Mouse (Mus musculus) spleen, postnatal 14 days (tissue): Measurements from ENCODE around the gene Arhgef40.
"Not testable (repeated sequence)": the region's sequence is repeated elsewhere in the genome, so short reads cannot be mapped to it uniquely, and the experiment has no call there.

Experiments used
- DNase-seq, 2 experiments: peaks; one replicate each; pipeline ENCODE4 v3.0.0; 2021 to 2022; ENCODE audit warnings: low spot score in 2 of 2

Arhgef40 gene

GRCm38 (mm10) chr14:52019051-52019589 lies 34.6 kb downstream of the Arhgef40 start:
- no peak for DNase-seq

GRCm38 (mm10) chr14:52019590-52020340 lies 35.2 kb downstream of the Arhgef40 start:
- peak; percentile 90 to 94 for DNase-seq

- DNase-seq, result peak; percentile 49 to 67
Observed at GRCm38 (mm10) chr14:52020486-52021137, 36.1 kb downstream of the Arhgef40 start, which contains the start of gene Zfp219. Gene Zfp219, minus strand, starts transcription at chr14:52020733.

DNA sequence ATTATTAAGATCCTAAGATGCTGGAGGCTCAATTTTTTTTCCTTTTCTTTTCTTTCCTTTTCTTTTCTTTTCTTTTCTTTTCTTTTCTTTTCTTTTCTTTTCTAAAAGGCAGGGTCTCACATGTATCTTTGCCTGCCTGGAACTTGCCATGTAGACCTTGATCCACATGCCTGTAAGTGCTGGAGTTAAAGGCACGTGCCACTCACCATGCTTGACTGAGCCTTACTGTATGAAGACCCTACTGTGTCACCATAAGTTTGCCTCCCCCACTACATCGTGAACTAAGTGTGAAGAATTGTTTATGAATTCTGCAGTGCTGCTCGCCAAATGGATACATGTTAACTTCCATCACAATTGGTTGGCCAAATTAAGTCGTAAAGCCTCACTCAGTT lies 36.6 kb downstream of the Arhgef40 start:
- no peak for DNase-seq

GRCm38 (mm10) chr14:52021568-52022212 lies 37.2 kb downstream of the Arhgef40 start:
- DNase-seq, result no peak

- DNase-seq, result no peak
Observed at GRCm38 (mm10) chr14:52022244-52022708, 37.8 kb downstream of the Arhgef40 start.

GRCm38 (mm10) chr14:52022709-52023459 lies 38.4 kb downstream of the Arhgef40 start:
- DNase-seq, result peak; percentile 73 to 83

DNA sequence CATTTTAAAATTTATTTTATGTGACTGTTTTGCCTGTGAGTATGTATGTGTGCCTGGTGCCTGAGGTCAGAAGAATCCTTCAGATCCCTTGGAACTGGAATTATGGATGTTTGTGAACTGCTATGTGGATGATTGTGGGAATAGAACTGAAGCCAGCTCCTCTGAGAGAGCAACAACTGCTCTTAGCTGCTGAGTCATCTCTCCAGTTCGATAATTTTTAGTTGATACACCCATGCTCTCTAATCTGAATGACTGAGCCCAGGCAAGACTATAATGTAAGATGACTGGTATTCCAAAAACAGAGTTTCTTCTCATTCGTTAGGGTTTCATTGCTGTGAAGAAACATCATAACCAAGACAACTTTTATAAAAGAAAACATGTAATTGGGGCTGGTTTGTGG lies 39.6 kb downstream of the Arhgef40 start:
- DNase-seq, result no peak

DNA sequence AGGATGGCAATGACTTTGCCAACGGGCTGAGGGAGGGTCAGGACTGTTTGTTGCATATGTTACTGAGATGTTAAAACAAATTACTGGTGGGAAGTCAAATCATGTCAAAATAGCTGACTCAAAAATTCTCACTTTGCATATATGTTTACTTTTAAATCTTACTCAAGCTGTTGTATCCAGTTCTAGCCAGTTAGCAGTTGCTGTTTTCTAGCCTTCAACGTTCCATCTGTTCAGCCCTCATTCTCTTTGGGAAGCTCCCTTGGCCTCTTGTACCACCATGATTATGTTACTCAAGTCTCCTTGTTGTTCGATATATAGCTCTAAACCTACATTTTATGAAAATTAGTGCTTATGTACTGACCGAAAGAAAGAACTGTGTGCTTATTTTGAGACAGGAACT lies 41.8 kb downstream of the Arhgef40 start:
- no peak for DNase-seq

GRCm38 (mm10) chr14:52035926-52036325 lies 51.4 kb downstream of the Arhgef40 start:
- no peak for DNase-seq

- no peak for DNase-seq
Observed at GRCm38 (mm10) chr14:52039332-52039731, 54.8 kb downstream of the Arhgef40 start.

GRCm38 (mm10) chr14:52042359-52042758 lies 57.8 kb downstream of the Arhgef40 start, which contains the start of gene Olfr221:
Gene Olfr221, minus strand, starts transcription at chr14:52042459.
- not testable (repeated sequence) for DNase-seq

DNA sequence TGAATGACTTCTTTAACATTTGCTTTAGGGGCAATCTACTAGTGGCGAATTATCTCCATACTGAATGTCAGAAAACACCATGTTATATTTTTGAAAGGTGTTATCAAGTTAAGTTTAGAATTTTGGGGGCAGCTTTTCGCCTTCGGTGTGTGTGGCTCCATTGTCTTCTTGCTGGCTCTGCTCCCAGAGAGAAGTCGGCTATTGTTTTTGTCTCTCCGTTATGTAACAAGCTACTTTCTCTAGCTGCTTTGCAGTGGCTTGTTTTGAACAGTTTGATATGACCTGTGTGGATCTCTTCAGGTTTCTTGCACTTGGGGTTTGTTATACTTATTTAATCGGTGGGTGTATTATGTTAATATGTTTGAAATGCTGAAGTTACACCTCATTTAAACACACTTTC lies 58.9 kb downstream of the Arhgef40 start:
- no peak for DNase-seq

DNA sequence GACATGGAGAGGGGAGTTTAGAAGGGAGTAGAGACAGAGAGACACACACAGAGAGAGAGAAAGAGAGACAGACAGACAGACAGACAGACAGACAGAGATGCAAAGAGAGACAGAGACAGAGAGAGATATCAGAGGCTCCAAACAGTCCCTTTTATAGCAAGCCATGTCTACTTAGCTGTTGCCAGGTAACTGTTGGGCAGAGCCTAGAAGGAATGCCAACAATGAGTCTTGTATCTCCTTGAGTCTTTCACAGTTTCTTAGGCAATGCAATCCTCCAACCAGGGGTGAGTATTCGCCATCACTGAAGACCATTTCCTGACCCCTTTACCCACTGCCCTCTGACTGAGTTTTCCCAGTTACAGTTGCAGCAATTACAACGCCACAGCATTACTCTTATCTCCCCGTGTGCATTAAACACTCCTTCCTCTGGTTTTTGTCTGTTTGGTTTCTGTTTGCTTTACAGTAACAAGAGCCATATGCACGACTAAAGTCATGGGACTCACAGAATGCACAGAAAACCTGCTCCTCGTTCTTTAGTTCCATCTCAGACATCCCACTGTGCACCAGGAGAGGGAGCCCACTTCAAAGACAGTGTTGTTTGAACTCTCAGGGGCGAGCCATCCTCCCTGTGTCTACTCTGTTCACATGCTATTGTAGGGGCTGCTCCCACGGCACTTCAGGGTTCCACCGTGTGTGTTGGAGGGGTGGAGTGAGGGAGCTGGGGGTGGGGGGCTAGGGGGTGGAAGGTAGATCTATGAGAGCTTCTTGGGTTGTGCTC lies 60.6 kb downstream of the Arhgef40 start:
- DNase-seq, result peak in 1 of 2 experiments; percentile 8

- no peak for DNase-seq
Observed at GRCm38 (mm10) chr14:52045966-52046565, 61.5 kb downstream of the Arhgef40 start.

- DNase-seq, result not testable (repeated sequence)
Observed at GRCm38 (mm10) chr14:52052720-52053119, 68.2 kb downstream of the Arhgef40 start.
